Mouse (Mus musculus): ENCODE measurements around the gene Ppef2. TPM values are rescaled to one million over a fixed set of nuclear protein-coding genes. Genes with fewer than 3 reads are reported as not detected.

Ppef2 gene
- 1 to 10 TPM in 1 of 2 experiments, under 1 TPM in 1; 0.73 to 1.5 TPM for total RNA-seq (2023)

DNA sequence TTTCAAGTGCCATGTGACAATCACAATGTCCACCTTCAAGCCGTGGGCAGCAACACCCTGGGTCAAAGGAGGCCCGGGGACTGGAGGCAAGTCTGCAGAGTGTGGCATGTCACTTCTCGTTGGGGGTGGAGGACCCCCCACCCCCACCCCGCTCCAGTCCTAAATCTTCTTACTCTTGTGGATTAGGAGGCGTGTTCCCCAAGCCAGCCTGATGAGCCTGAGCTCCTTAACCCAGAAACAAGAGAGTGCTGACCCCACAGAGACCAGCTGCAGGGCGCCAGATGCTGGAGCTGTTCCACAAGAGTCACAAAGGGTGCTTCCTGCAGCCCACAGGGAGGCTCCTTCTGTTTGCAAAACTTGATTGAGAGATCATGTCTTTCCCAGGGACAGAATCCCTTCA, at the start of gene Ppef2:
Gene Ppef2, minus strand, starts transcription at position 61 of the 400 bp plus-strand sequence.

DNA sequence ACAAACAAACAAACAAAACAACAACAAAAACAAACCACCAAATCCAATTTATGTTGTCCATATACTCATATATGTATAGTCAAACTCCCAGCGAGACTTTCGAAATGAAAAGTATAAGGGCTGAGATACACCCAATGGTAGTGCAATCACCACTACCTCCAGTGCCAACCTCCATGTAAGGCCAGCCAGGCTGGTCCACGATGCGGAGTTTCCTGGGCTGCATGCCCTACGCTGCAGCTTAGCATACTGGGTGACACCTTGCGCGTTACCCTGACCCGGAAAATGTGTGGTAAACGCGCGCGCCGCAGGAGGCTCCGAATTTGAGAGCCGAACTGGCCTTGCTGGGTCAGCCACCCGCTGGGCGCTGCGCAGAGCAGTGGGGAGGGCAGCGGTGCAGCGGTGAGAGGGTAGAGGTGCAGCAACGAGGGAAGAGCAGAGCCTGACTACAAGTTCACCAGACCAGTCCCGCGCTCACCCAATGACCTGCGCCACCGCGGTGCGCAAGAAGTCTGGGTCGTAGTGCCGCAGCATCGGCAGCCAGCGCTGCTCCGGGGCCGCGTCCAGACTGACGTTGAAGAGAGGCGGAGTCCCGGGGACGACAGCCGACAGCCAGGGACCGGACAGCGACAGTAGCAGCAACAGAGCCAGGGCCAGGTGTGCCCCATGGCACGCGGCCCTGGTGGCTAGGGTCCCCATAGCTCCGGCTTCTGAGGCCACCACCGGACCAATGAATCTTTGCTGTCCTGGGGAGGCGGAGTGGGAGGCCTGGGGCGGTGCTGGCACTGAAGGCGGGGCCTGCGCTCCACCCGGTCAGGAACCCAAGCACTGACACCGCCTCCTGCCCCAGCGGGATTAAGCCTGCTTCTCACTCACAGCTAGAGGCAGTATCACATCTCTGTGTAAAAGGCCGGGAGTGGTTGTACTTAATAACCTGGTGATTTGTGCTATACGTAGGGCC, 21.6 kb upstream of the Ppef2 start, which contains the start of gene Naaa:
Gene Naaa, minus strand, starts transcription at position 734 of the 958 bp plus-strand sequence.

DNA sequence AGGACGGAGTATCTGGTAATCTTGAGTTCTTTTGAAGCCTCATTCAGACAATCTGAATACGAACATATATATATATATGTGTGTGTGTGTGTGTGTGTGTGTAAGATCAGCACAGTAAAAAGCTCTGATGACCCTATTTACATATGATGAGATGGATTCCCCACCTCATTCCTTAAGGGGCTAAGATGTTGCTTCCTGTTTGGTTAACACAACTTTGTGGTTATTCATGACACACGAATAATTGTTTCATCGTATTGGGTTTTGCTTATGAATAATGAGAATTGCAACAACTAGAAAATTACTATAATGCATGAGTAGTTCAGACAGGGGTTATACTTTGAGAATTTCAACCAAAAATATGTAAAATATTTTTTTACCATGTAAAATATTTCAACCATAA, 40.8 kb downstream of the Ppef2 start, which contains the start of gene U90926:
Gene U90926, minus strand, starts transcription at position 101 of the 400 bp plus-strand sequence.

Other genes starting within 250 kb of the Ppef2 start
- gene Cdkl2, start 212.4 kb downstream of the Ppef2 start, total RNA-seq (2023) = 1 to 10 TPM; 1.3 to 2.1 TPM
- 100 to 1,000 TPM; 115 to 120 TPM for gene G3bp2, start 172.6 kb downstream of the Ppef2 start, total RNA-seq (2023)
- 10 to 100 TPM; 65.4 to 78.1 TPM for gene Uso1, start 118.3 kb downstream of the Ppef2 start, total RNA-seq (2023)
- not detected for gene U90926, start 40.9 kb downstream of the Ppef2 start, total RNA-seq (2023)
- gene Naaa, start 21.9 kb upstream of the Ppef2 start, total RNA-seq (2023) = 10 to 100 TPM; 41.9 to 43.3 TPM
- gene Sdad1, start 54.2 kb upstream of the Ppef2 start, total RNA-seq (2023) = 100 to 1,000 TPM; 109 to 111 TPM
- 1 to 10 TPM in 1 of 2 experiments, not detected in 1; 1.3 TPM for gene Cxcl9, start 71.8 kb upstream of the Ppef2 start, total RNA-seq (2023)
- gene Art3, start 75.5 kb upstream of the Ppef2 start, total RNA-seq (2023) = 1 to 10 TPM in 1 of 2 experiments, not detected in 1; 1.5 TPM
- gene Cxcl10, start 92.6 kb upstream of the Ppef2 start, total RNA-seq (2023) = 1 to 10 TPM in 1 of 2 experiments, not detected in 1; 1.5 TPM
- 10 to 100 TPM; 55.3 to 60.4 TPM for gene Nup54, start 178.9 kb upstream of the Ppef2 start, total RNA-seq (2023)